Mouse (Mus musculus): ENCODE results near the gene Afmid.
"Not testable (repeated sequence)": the region's sequence is repeated elsewhere in the genome, so short reads cannot be mapped to it uniquely, and the experiment has no call there.

The Afmid gene

DNA sequence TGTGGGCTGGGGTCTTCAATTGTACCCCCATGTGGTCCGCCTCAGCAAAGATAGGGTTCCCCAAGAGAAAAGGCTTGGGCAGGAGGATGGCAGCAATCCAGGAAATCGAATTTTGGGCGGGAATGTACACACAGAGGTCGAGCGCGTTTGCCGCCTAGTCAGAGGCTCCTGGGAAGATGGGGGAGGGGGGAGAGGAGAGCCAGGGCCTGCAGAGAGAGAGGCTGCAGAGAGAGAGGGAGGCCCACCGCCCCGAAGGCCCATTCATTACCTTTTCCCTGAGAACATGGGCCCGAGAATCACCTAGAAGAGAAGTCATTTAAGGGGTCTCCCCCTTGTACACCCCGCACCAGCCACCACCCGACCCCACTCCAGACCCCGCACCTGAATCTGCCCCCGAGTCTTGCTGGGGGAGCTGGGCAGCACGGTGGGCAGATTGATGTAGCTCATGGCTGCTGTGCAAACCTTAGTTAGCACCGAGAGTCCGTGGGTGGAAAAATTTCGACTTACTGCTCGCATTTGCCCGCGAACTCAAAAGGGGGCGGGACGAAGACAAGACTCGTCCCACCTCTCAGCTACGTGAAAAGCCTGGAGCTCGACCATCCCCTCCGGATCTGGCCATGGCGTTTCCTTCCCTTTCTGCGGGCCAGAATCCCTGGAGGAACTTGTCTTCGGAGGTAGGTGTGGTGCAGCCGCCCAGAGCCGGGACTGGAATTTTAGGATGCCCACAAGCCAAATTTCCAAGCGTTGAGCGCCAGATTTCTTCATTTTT, at the start of gene Afmid, which contains the start of gene Tk1:
Afmid (plus strand) TSS at position 592 of the 769 bp plus-strand sequence.
Tk1 (minus strand) TSS at position 760 of the 769 bp plus-strand sequence.
- no peak for DNase-seq (ENCODE audit: low read depth in 2 of 2, low spot score in 2 of 2)

DNA sequence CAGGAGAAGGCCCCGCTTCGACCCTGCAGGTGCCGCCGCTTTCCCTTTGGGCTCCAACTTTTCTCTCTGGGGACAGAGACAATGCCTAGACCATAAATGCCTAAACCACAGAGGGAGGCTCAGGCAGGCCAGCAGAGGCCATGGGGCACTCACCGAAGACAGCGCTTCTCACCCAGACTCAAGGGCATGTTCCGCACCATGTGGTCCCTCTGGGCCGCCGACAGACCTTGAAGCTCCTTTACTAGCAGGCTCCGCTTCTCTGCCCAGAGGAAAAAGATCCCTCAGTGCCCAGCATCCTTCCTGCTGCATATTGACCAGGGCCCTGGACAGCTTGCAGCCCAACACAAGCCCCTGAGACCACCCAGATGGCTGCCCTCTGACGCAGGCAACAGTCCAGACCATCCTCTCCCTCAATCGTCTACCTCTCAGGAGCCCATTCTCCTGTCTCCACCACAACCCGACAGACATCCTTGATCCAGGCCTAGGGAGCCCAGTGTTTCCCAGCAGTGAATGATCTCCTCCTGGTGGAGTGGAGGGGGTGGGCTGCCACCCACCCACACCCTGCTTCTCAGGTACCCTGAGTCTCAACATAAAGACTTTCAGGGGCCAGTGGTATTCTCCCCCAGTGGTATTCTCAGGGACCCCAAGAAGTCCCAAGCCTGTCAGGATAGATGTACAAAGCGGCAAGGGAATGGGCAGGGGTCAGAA, 49.5 kb upstream of the Afmid start:
- DNase-seq (ENCODE audit: low read depth in 2 of 2, low spot score in 2 of 2) = no peak

DNA sequence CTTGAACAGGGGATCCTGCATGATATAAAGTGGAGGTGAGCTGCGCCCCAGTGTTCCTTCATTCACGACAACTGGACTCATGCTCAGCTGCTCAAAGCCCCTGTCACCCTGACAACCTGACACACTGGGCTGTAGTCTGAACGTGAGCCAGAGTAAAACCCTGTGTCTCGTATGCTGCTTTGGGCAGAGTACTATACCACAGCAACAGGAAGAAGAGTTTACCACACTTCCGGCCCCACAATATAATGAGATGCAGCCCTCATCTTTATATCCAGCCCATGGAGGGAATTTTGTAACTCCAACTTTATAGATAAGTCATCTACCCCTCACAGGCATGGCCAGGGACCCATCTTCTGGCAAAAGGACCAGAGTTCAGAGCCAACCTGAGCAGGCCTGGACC, 48.6 kb upstream of the Afmid start:
- peak; percentile 49 to 57 for DNase-seq (ENCODE audit: low read depth in 2 of 2, low spot score in 2 of 2)

DNA sequence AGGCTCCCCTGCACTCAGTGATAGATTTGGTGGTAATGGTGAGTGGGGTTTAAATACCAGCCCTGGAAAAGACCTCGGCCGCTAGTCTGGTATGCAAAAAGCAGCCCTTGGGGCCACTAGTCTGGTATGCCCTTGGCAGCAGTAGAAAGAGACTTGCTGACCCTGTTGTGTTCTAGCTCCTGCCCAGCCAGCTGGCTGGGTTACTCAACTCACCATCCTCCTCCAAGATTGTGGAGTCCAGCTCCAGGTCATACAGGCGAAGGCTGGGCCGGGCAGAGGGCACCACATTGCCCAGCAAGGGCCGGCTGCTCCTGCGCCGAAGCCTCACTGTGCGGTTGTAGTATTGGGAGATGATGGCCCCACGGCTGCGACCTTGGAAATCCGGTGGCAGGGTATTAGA, 47.7 kb upstream of the Afmid start:
- DNase-seq (ENCODE audit: low read depth in 2 of 2, low spot score in 2 of 2) = no peak

DNA sequence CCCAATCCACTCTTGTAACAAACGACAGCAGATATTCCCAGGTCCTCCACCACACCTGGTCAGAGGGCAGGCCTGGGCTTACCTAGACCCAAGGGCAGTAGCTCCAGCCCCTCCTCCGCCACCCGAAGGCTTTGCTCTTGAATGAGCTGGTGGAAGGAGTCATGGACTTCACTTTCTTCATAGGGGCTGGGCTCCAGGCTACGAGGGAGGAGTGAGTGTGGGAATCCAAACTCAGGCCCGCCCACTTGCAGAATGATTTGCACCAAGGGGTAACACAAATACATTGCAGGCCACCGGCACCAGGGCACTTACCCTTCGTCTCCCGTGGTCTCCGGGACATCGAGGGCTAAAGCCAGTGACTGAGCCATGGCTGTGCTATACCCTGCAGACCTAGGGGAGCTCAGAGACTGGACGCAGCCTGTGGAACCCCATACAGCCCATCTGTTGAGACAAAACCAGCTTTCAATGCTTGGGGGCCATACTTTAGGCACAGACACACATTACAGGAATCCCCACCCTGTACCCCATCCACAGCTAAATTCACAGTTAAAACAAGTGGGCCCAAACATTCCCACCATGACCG, 46.8 kb upstream of the Afmid start:
- no peak for DNase-seq (ENCODE audit: low read depth in 2 of 2, low spot score in 2 of 2)

DNA sequence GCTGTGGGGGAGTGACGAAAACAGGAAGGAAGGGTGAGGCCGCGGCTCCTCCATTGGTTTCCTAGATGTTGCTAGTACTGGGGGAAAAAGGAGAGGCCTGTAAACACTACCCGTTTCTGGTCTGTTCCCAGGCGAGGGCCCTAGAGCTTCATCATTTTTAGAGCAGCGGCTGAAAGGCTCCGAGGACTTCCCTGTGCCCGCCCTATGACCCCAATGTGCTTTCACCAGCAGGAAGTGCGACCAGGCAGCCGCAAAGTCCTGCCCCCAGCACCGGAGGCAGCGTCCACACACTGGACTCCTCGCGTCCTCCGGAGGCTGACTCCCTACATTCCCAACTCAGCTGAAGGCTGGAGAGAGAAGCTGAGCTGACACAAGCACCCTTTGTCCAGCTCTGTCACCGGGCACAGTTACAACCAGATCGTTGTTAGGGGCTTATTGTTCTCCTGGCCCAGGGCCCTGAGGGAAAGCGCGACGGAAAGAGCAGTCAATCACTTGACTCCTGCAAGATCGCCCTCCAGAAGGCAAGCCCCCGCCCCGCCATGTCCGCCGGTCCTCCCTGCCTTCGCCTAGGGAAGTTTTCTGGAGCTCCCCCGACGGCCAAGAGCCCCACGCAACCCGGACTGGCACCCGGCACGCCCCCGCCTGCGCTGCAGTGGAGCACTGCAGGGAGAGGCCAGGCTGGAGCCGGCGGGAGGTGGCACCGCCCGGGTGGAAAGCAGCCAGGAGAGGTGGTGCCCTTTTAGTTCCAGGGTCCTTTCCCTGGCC, 46.1 kb upstream of the Afmid start:
- DNase-seq (ENCODE audit: low read depth in 2 of 2, low spot score in 2 of 2) = no peak

DNA sequence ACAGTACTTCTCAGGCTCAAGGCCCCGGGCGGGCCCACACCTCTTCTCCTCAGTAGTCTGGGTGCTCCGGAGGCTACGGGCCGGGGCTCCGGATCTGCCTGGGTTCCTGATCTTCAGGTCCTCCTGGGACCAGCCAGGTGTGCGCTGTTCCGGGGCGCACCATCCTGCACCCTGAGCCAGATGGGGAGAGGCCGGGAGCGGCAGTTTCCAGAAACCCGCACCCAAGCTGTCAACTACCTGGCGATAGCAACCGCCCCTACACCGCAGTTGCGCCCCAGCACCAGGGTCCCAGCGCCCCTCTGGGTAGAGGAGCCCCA, 45.6 kb upstream of the Afmid start:
- no peak for DNase-seq (ENCODE audit: low read depth in 2 of 2, low spot score in 2 of 2)

DNA sequence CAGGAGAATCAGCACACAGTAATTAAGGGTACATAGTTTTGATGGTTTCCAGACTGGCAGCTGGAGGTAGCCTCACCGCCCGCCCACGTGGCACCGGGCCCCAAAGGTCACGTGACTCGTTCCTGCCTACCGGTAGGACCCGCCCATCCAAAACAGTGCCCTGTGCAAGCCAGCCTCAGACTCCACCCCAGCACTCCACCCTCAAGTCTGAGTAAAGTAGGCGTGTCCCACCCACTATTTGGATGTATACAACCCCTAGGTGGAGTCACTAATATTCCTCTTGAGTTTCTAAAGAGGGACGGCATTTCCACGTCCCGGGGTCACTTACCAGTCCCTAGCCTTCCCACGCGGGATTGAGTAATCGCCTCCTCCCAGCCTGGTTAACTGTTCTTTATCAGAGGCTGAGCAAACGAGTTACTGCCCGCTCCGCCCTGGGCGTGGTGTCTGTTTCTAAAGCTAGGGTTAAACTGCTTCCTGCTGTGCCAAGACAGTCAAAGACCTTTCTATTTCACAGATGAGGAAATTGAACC, 45.1 kb upstream of the Afmid start:
- DNase-seq (ENCODE audit: low read depth in 2 of 2, low spot score in 2 of 2) = peak; percentile 88 to 91

DNA sequence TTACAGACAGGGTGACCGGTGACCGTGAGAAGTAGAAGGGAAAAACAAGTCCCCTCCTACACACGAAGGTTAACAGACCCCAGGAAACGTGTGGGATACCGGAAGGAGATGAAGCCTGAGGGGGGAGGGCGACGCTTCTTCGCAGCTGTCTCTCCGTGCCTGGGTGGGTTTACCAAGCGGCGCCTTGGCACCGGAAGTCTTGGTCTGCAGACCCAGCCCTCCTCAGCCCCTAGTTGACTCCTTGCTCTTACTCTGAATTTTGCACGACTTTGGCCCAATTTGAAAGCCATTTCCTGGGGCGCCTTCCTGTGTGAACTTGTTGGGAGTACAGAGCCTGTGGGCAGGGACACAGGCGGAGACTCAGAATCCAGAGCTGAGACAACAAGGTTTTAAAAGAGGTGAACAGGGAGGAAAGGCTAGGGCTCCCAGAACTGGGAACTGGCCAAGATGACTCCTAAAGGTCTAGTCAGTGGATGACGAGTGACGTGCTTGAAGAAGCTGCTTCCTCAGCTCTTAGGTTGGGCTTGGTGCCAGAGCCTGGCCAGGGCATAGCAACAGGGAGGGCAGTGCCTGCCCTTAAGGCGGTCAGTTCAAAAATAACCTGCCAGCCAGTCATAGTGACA, 44.4 kb upstream of the Afmid start:
- peak in 1 of 2 experiments; percentile 44 for DNase-seq (ENCODE audit: low read depth in 2 of 2, low spot score in 2 of 2)

DNA sequence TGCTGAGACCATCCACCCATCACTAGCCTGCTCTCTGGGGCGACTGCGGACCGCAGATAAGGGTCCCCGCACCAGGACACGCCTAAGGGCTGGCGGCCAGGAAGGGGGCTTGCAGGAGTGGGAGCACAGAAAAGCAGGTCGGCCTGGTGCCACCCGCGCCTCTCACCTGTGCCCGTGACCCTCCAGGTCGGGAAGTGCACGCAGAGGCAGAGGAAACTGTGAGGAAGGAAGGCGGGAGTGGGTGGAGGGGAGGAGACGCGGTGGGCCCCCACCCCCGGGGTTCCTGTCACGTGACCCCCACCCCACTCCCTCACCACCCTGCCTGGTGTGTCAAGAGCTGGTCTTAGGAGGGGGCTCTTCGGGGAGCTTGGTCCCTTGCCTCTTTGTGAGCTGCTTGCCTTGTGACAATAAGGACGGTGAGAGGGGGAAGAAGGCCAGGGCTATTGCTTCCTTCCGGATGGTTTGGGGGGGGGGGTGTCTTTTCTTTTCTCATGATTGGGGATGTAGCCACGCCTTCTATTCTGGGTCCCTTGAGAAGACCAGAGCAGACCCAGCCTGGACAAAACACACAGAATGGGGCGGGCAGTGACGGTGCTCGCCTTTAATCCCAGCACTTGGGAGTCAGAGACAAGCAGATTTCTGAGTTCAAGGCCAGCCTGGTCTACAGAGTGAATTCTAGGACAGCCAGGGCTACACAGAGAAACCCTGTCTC, 43.6 kb upstream of the Afmid start, which contains the start of the genes Tmc8 and Tmc6:
Tmc8 (plus strand) TSS at position 84 of the 712 bp plus-strand sequence.
Tmc6 (minus strand) TSS at position 206 of the 712 bp plus-strand sequence.
- DNase-seq (ENCODE audit: low read depth in 2 of 2, low spot score in 2 of 2) = peak; percentile 65 to 81

DNA sequence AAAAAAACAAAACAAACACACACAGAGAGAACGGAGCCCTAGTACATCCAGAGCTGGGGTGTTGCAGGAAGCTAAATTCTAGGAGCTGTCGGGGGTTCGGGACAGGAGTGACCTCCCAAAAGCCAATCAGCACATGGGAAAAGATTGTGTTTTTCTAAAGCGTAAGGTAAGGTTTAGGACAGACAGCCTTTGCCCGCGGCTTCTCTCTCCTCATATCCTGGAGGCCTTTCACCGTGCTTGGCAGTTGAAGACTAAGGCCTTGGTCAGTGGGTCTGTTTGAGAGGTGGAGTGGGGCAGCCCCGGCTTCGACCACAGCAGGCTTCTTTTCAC, 43.1 kb upstream of the Afmid start:
- no peak for DNase-seq (ENCODE audit: low read depth in 2 of 2, low spot score in 2 of 2)

DNA sequence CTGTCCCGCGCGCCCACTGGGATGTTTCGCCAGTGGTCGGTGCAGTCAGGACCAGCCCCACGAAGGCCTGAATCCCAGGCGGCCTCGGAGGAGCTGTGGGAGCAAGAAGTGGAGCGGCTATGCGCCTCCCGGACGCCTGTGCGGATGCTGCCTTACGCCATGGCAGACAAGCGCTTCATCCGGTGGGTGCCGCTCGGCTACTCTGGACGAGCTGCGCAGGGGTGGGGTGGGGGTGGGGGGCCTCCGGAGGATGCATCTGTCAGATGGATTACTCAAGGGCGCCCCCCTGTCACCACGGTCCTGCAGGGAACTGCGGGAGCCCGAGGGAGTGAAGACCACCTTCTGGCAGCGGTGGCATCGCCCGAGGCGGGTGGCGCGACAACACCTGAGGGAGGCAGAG, 42.6 kb upstream of the Afmid start:
- DNase-seq (ENCODE audit: low read depth in 2 of 2, low spot score in 2 of 2) = peak; percentile 81 to 87

DNA sequence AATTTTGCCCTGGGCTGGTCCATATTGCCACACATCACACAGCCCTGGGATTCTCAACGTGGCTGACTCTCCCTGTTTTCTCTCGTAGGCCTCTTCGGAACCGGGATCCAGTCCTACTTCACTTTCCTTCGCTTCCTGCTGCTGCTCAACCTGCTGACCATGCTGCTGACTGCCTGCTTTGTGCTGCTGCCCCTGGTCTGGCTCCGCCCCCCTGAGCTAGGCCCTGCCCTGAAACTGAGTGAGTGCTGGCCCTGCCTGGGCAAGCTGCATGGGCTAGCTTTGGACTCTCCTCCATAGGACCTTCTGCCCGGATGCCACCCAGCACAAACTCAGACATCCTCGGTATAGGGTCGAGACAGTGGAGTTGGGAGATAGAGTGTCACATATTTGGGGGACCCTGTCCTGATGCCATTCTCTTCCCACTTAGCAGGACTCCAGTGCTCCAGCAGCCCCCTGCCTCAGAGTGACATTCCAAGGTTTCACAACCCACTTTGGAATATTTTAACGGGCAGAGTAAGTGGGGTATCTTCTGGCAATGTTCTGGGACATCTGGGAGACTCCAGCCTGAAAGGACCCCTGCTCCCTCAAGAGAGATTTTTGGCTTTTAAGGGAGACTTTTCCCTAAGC, 41.9 kb upstream of the Afmid start:
- DNase-seq (ENCODE audit: low read depth in 2 of 2, low spot score in 2 of 2) = no peak

DNA sequence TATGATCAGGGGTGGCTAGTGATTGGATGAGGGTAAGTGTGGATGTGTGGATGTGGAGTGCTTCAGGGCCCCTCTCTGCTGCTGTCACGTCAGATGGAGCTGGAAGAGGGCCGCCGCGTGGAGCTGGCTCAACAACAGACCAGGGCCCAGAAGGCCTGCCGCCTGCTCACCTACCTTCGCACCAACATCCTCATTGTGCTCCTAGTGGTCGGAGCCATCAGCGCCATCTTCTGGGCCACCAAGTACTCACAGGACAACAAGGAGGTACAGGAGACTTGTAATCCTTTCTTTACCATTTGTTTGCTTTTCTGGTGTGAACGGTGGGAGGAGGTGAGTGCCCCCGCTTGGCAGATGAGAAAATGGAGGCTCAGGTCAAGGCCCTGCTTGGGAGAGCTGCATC, 39.4 kb upstream of the Afmid start:
- DNase-seq (ENCODE audit: low read depth in 2 of 2, low spot score in 2 of 2) = peak; percentile 47 to 65

DNA sequence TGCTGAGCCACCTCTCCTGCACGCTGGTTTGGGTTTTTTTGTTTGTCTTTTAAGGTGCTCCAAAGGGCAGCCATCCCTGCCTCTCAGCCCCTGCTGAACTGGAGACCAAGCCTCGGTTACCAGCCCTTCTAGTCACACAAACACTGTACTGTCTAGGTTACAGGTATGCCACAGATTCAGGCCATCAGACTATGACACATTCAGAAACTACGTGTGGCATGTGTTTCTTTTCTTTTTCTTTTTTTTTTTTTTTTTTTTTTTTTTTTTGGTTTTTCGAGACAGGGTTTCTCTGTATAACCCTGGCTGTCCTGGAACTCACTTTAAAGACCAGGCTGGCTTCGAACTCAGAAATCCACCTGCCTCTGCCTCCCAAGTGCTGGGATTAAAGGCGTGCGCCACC, 37.2 kb upstream of the Afmid start:
- not testable (repeated sequence) for DNase-seq (ENCODE audit: low read depth in 2 of 2, low spot score in 2 of 2)

DNA sequence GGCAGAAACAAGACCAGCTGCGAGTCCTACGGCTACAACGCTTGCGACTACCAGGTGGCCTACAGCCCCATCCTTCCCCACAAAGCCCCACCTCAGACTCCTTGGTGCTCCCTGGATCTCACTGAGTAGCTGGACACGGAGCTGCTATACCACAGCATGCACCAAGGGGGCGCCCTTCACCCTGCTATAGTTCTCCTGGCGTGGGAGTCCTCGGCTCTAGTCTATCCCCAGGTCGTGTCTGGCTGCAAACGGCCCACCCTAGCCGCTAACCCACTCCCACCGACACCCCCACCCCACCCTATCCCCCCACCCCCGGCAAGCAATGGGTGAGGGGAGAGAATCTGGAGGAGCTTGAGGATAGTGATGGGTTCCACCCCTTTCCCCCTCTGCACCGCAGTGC, 35.4 kb upstream of the Afmid start:
- peak; percentile 58 to 63 for DNase-seq (ENCODE audit: low read depth in 2 of 2, low spot score in 2 of 2)

DNA sequence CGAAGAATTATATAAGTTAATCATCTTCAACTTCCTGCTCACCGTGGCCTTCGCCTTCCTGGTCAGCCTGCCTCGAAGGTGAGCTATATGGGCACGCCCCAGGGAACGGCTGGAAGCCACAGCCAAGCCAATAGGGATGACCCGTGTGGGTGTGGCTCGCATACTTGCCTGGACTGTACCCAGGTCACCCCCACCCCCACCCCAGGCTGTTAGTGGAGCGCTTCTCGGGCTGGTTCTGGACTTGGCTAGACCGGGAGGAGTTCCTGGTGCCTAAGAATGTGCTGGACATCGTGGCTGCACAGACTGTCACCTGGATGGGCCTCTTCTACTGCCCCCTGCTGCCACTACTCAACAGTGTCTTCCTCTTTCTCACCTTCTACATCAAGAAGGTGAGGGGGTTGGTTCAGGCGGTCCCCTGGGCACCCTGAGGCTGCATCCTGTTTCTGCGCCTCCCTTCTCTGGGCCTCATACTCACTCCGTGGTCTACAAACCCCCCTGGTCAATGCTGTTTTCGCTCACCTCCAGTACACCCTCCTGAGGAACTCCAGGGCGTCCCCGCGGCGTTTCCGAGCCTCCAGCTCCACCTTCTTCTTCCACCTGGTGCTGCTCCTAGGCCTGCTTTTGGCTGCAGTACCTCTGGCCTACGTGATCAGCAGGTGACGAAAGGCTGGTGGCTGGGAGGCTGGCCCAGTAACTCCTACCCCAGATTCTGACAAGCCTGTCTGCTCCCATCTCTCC, 34.9 kb upstream of the Afmid start:
- DNase-seq (ENCODE audit: low read depth in 2 of 2, low spot score in 2 of 2) = no peak

DNA sequence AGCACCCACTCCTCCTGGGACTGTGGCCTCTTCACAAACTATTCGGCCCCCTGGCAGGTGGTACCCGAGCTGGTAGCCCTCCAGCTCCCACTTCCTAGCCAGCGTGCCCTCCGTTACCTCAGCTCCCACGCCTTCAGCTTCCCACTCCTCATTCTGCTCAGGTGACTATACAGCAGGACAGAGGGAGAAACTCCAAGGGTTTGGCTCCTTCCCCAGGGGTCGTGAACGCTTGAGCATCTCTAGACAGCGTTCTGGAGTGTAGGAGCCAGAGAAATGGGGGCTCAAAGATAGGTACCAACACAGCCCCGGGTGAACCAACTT, 34.3 kb upstream of the Afmid start:
- no peak for DNase-seq (ENCODE audit: low read depth in 2 of 2, low spot score in 2 of 2)

DNA sequence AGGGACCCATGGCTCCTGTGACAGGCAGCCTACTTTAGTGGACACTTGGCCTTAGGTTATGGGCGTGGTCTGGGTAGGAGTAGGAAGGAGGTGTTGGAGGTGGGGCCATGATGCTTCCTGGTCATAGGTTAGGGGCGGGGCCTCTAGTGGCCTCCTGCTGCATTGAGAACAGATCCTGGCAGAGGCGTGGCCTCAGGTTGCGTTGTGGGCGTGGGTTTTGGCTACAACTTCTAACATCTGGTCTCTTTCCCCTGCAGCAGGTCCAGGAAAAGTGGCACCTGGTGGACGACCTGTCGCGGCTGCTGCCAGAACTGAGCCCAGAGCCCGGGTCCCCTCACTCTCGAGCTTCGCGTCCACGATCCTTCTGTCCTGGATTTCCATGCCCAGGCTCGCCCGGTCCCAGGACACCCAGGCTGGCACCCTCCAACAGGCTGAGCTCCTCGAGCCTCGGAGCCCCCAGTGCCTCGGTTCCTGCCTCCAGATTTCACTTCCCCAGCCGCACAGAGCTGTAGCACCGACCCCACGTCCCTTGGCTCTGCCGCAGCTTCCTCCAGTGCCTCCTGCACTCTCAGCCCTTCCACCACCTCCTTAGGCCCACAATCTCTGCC, 33.3 kb upstream of the Afmid start:
- DNase-seq (ENCODE audit: low read depth in 2 of 2, low spot score in 2 of 2) = no peak

Measured in CD8-positive naive resting alpha-beta T cell, adult 2 months (primary cell).